Mouse (Mus musculus): ENCODE results near the gene Fyn. TPM values are rescaled to one million over a fixed set of nuclear protein-coding genes. Genes with fewer than 3 reads are reported as not detected.

The Fyn gene
- total and polyA plus RNA-seq, 2 experiments from 2014 or later, result 95.2 to 120 TPM

- DNase-seq (ENCODE audit: low spot score), result no peak
- H3K4me3 ChIP-seq (ENCODE audit: low read length), result no peak overlapping the region
- no peak overlapping the region for H3K4me2 ChIP-seq (ENCODE audit: low read depth, low read length)
- no peak for ATAC-seq
- no peaks in the 10 kb centered on the region for H3K36me3 ChIP-seq (ENCODE audit: insufficient read depth, low read length)
- no peaks in the 10 kb centered on the region; the same call in 1 of the 2 replicates for H3K4me1 ChIP-seq (ENCODE audit: insufficient read depth, low read length)
- no peak overlapping the region for H3K9ac ChIP-seq (replicated peaks; ENCODE audit: low read length)
- no peaks in the 10 kb centered on the region for H3K27me3 ChIP-seq (ENCODE audit: insufficient read depth, low read length)
- WGBS, result 93% methylated on average over 4 of the region's 4 CpGs
- no peak overlapping the region for H3K27ac ChIP-seq
- H3K9me3 ChIP-seq (ENCODE audit: low read length), result no peaks in the 10 kb centered on the region
- no peak for TF ChIP-seq CTCF (IDR thresholded peaks at IDR 0.05; ENCODE audit: low read depth)
Observed at GRCm38 (mm10) chr10:39364196-39364595, 4.5 kb upstream of the Fyn start.

GRCm38 (mm10) chr10:39369502-39369931 is 862 bp downstream of the Fyn start:
- H3K27me3 ChIP-seq (ENCODE audit: insufficient read depth, low read length), result no peaks in the 10 kb centered on the region
- ATAC-seq (peak; percentile 100), DNase-seq (ENCODE audit: low spot score) (peak; percentile 99)
- peaks cover 28% of the 10 kb centered on the region for H3K4me1 ChIP-seq (ENCODE audit: insufficient read depth, low read length)
- WGBS, result 1% methylated on average over 37 of the region's 44 CpGs
- H3K4me2 ChIP-seq (ENCODE audit: low read depth, low read length), result peak overlapping the region; percentile 70
- peak overlapping the region; percentile 97 for H3K27ac ChIP-seq
- H3K36me3 ChIP-seq (ENCODE audit: insufficient read depth, low read length), result no peaks in the 10 kb centered on the region
- H3K9ac ChIP-seq (replicated peaks; ENCODE audit: low read length), result peak overlapping the region; percentile 99
- H3K4me3 ChIP-seq (ENCODE audit: low read length), result peak overlapping the region; percentile 98
- TF ChIP-seq CTCF (IDR thresholded peaks at IDR 0.05; ENCODE audit: low read depth), result no peak
- no peaks in the 10 kb centered on the region for H3K9me3 ChIP-seq (ENCODE audit: low read length)

- WGBS, result 3% methylated on average over 42 of the region's 68 CpGs
- TF ChIP-seq CTCF (IDR thresholded peaks at IDR 0.05; ENCODE audit: low read depth), result no peak
- H3K4me3 ChIP-seq (ENCODE audit: low read length), result peak overlapping the region; percentile 98
- peak overlapping the region; percentile 70 for H3K4me2 ChIP-seq (ENCODE audit: low read depth, low read length)
- DNase-seq (ENCODE audit: low spot score) (peak; percentile 66), ATAC-seq (peak; percentile 18)
- H3K4me1 ChIP-seq (ENCODE audit: insufficient read depth, low read length), result peaks cover 34% of the 10 kb centered on the region
- peak overlapping the region; percentile 99 for H3K9ac ChIP-seq (replicated peaks; ENCODE audit: low read length)
- H3K27me3 ChIP-seq (ENCODE audit: insufficient read depth, low read length), result no peaks in the 10 kb centered on the region
- no peaks in the 10 kb centered on the region for H3K9me3 ChIP-seq (ENCODE audit: low read length)
- no peaks in the 10 kb centered on the region for H3K36me3 ChIP-seq (ENCODE audit: insufficient read depth, low read length)
- H3K27ac ChIP-seq, result peak overlapping the region; percentile 97
Observed at GRCm38 (mm10) chr10:39369977-39370785, 1.5 kb downstream of the Fyn start.

- Histone ChIP-seq H3K36me3 (ENCODE audit: insufficient read depth, low read length) (no peaks in the 10 kb centered on the region), H3K4me1 (ENCODE audit: insufficient read depth, low read length) (peaks cover 35% of the 10 kb centered on the region), H3K27ac (peak overlapping the region; percentile 97), H3K27me3 (ENCODE audit: insufficient read depth, low read length) (no peaks in the 10 kb centered on the region), H3K4me2 (ENCODE audit: low read depth, low read length) (peak overlapping the region; percentile 70), H3K9me3 (ENCODE audit: low read length) (no peaks in the 10 kb centered on the region), H3K9ac (replicated peaks; ENCODE audit: low read length) (peak overlapping the region; percentile 99), H3K4me3 (ENCODE audit: low read length) (peak overlapping the region; percentile 98)
- no peak for TF ChIP-seq CTCF (IDR thresholded peaks at IDR 0.05; ENCODE audit: low read depth)
- ATAC-seq (0 out of 2 replicates have a peak, but pooled peaks have one; percentile 1), DNase-seq (ENCODE audit: low spot score) (peak; percentile 74)
- 5% methylated on average over 8 of the region's 8 CpGs for WGBS
Observed at GRCm38 (mm10) chr10:39370786-39371221, 2.1 kb downstream of the Fyn start.

GRCm38 (mm10) chr10:39371467-39371866 is 2.8 kb downstream of the Fyn start:
- Histone ChIP-seq H3K4me2 (ENCODE audit: low read depth, low read length) (peak overlapping the region; percentile 70), H3K27me3 (ENCODE audit: insufficient read depth, low read length) (no peaks in the 10 kb centered on the region), H3K27ac (peak overlapping the region; percentile 97; the same call in 1 of the 2 replicates), H3K9me3 (ENCODE audit: low read length) (no peaks in the 10 kb centered on the region), H3K9ac (replicated peaks; ENCODE audit: low read length) (peak overlapping the region; percentile 99), H3K36me3 (ENCODE audit: insufficient read depth, low read length) (no peaks in the 10 kb centered on the region), H3K4me3 (ENCODE audit: low read length) (peak overlapping the region; percentile 98), H3K4me1 (ENCODE audit: insufficient read depth, low read length) (peaks cover 42% of the 10 kb centered on the region)
- ATAC-seq (no peak), DNase-seq (ENCODE audit: low spot score) (no peak)
- TF ChIP-seq CTCF (IDR thresholded peaks at IDR 0.05; ENCODE audit: low read depth), result no peak
- 36% methylated on average over 2 of the region's 2 CpGs for WGBS

DNA sequence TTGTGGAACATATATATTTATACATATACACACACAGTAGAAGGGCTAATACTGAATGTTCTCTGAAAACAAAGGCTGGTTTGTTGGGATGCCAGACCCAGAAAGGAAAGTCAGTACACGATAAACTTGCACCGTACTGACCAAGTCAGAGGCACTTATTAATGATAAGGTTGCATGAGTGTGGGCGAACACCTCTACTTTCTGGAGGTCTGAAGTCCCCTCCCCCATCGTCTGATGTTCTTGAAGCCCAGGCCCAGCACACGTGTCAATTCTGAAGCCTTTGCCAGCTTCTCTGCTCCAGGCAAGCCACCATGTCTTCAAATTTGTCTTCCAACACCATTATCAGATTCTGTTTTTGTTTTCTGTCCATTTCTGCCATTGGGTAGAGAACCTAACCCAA is 3.3 kb downstream of the Fyn start:
- 59% methylated on average over 5 of the region's 5 CpGs for WGBS
- Histone ChIP-seq H3K4me3 (ENCODE audit: low read length) (peak overlapping the region; percentile 98), H3K4me2 (ENCODE audit: low read depth, low read length) (peak overlapping the region; percentile 70), H3K27me3 (ENCODE audit: insufficient read depth, low read length) (no peaks in the 10 kb centered on the region), H3K9ac (replicated peaks; ENCODE audit: low read length) (no peak overlapping the region; the same call in 1 of the 2 replicates), H3K4me1 (ENCODE audit: insufficient read depth, low read length) (peaks cover 47% of the 10 kb centered on the region), H3K27ac (no peak overlapping the region), H3K36me3 (ENCODE audit: insufficient read depth, low read length) (no peaks in the 10 kb centered on the region), H3K9me3 (ENCODE audit: low read length) (no peaks in the 10 kb centered on the region)
- no peak for ATAC-seq
- DNase-seq (ENCODE audit: low spot score), result no peak
- TF ChIP-seq CTCF (IDR thresholded peaks at IDR 0.05; ENCODE audit: low read depth), result no peak

DNA sequence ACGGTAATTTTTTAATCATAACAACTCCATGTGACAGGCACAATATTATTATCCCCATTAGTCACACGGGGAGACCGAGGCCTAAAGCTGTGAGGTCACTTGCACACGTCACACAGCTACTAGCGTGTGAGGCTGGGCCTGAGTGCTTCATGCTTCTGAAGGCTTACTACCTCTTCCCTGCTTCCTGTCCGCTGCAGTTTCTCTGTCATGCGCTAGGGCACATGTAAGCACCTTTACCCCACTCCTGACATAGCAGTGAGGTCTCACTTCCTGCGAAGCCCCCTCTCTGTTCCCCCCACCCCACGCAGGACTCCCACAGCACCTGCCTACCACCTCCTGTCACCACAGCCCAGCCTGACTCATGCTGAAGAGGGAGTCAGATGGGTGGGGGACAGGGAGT is 8.0 kb downstream of the Fyn start:
- Histone ChIP-seq H3K27me3 (ENCODE audit: insufficient read depth, low read length) (no peaks in the 10 kb centered on the region), H3K4me1 (ENCODE audit: insufficient read depth, low read length) (peaks cover 64% of the 10 kb centered on the region), H3K4me3 (ENCODE audit: low read length) (no peak overlapping the region), H3K9me3 (ENCODE audit: low read length) (no peaks in the 10 kb centered on the region), H3K9ac (replicated peaks; ENCODE audit: low read length) (no peak overlapping the region), H3K27ac (no peak overlapping the region), H3K36me3 (ENCODE audit: insufficient read depth, low read length) (no peaks in the 10 kb centered on the region), H3K4me2 (ENCODE audit: low read depth, low read length) (no peak overlapping the region)
- 79% methylated on average over 9 of the region's 9 CpGs for WGBS
- DNase-seq (ENCODE audit: low spot score) (no peak), ATAC-seq (no peak)
- TF ChIP-seq CTCF (IDR thresholded peaks at IDR 0.05; ENCODE audit: low read depth), result no peak
